Mouse (Mus musculus): ENCODE data around the gene Atad5. TPM values are rescaled to one million over a fixed set of nuclear protein-coding genes. Genes with fewer than 3 reads are reported as not detected.

The Atad5 gene
- polyA plus RNA-seq, 1 experiment, result 0.58 TPM

DNA sequence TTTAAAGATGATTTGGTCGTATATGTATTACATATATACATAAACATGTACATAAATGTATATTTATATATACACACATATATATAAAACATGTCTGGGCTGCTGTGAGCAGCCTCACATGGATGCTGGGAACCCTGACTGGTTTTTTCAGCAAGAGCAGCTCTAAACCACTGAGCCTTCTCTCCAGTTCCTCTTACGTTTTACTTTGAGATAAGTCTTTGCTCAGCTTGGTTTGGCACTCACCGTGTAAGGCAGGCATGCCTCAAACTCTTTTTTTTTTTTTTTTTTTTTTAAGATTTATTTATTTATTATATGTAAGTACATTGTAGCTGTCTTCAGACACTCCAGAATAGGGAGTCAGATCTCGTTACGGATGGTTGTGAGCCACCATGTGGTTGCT, 61.4 kb downstream of the Atad5 start:
- Histone ChIP-seq H3K36me3 (ENCODE audit: control insufficient read depth, insufficient read depth) (no peaks in the 10 kb centered on the region), H3K79me2 (ENCODE audit: control insufficient read depth, insufficient read depth) (no peaks in the 10 kb centered on the region), H3K4me2 (ENCODE audit: low read depth) (no peak overlapping the region), H3K4me3 (no peak overlapping the region), H3K27me3 (ENCODE audit: control insufficient read depth, insufficient read depth, insufficient read length) (no peaks in the 10 kb centered on the region), H3ac (ENCODE audit: control insufficient read depth, insufficient read length) (no peak overlapping the region)
- TF ChIP-seq TCF12 (IDR thresholded peaks at IDR 0.05; ENCODE audit: insufficient read depth, poor library complexity, severe bottlenecking), result no peak
- TF ChIP-seq POLR2AphosphoS2 (IDR thresholded peaks at IDR 0.05; ENCODE audit: insufficient read length, low read depth), result no peak
- TF ChIP-seq REST (IDR thresholded peaks at IDR 0.05; ENCODE audit: insufficient read depth, insufficient read length), result no peak
- no peak for TF ChIP-seq POLR2A (IDR thresholded peaks at IDR 0.05; ENCODE audit: insufficient read length, low read depth)
- TF ChIP-seq USF1 (IDR thresholded peaks at IDR 0.05; ENCODE audit: low read depth), result no peak
- TF ChIP-seq MYOD1 (IDR thresholded peaks at IDR 0.05; ENCODE audit: control insufficient read depth in 1 of 3, insufficient read length in 2 of 3, low read depth in 2 of 3), result no peak
- TF ChIP-seq TCF3 (IDR thresholded peaks at IDR 0.05; ENCODE audit: insufficient read length, low read depth), result no peak
- TF ChIP-seq CEBPB (IDR thresholded peaks at IDR 0.05; ENCODE audit: insufficient read depth, poor library complexity, severe bottlenecking), result no peak
- no peak for TF ChIP-seq MYOG (IDR thresholded peaks at IDR 0.05; ENCODE audit: control insufficient read depth in 1 of 3, insufficient read depth in 1 of 3, insufficient read length in 2 of 3, low read depth in 2 of 3)
- TF ChIP-seq E2F4 (IDR thresholded peaks at IDR 0.05; ENCODE audit: insufficient read depth), result no peak
- TF ChIP-seq MAX (IDR thresholded peaks at IDR 0.05; ENCODE audit: low read depth), result no peak
- no peak for TF ChIP-seq SRF (IDR thresholded peaks at IDR 0.05; ENCODE audit: control insufficient read depth, insufficient read length, low read depth)

DNA sequence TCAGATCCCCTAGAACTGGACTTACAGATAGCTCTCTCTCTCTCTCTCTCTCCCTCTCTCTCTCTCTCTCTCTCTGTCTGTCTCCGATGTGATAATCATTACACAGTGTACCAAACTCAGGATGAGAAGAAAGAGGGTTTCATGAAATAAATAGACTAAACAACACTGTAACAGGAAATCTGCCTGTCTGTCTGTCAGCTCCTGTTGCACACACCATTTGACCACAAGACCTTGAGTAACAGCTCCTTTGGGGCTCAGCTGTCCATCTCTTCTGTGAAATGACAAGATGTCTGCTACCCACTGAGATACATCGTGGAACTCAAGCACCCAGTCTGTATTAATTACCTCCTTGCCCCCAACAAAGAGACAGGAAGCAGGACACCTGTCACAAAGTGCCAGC, 62.3 kb downstream of the Atad5 start:
- Histone ChIP-seq H3ac (ENCODE audit: control insufficient read depth, insufficient read length) (no peak overlapping the region), H3K4me3 (no peak overlapping the region), H3K27me3 (ENCODE audit: control insufficient read depth, insufficient read depth, insufficient read length) (no peaks in the 10 kb centered on the region), H3K79me2 (ENCODE audit: control insufficient read depth, insufficient read depth) (no peaks in the 10 kb centered on the region), H3K4me2 (ENCODE audit: low read depth) (no peak overlapping the region), H3K36me3 (ENCODE audit: control insufficient read depth, insufficient read depth) (no peaks in the 10 kb centered on the region)
- no peak for TF ChIP-seq MYOD1 (IDR thresholded peaks at IDR 0.05; ENCODE audit: control insufficient read depth in 1 of 3, insufficient read length in 2 of 3, low read depth in 2 of 3)
- TF ChIP-seq TCF12 (IDR thresholded peaks at IDR 0.05; ENCODE audit: insufficient read depth, poor library complexity, severe bottlenecking), result no peak
- TF ChIP-seq E2F4 (IDR thresholded peaks at IDR 0.05; ENCODE audit: insufficient read depth), result no peak
- no peak for TF ChIP-seq USF1 (IDR thresholded peaks at IDR 0.05; ENCODE audit: low read depth)
- TF ChIP-seq REST (IDR thresholded peaks at IDR 0.05; ENCODE audit: insufficient read depth, insufficient read length), result no peak
- no peak for TF ChIP-seq TCF3 (IDR thresholded peaks at IDR 0.05; ENCODE audit: insufficient read length, low read depth)
- TF ChIP-seq POLR2AphosphoS2 (IDR thresholded peaks at IDR 0.05; ENCODE audit: insufficient read length, low read depth), result no peak
- no peak for TF ChIP-seq SRF (IDR thresholded peaks at IDR 0.05; ENCODE audit: control insufficient read depth, insufficient read length, low read depth)
- TF ChIP-seq MYOG (IDR thresholded peaks at IDR 0.05; ENCODE audit: control insufficient read depth in 1 of 3, insufficient read depth in 1 of 3, insufficient read length in 2 of 3, low read depth in 2 of 3), result no peak

DNA sequence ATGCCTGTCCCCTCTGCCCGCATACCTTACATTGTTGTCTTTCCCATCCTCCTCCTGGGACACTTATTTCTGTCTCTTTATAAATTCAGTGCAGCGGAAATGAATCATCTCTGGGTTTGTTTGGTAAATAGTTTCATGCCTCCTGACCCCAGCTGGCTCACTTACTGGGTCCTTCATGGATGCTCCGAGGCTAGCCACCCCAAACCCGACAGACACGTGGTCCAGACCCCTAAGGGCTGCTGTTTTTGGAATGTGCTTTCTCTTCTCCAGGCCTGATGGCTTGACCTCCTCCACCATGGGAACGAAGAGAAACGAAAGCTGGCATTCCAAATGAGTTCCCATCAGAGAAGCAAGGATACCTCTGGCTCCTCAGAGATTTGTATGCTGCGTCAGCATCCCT, 63.2 kb downstream of the Atad5 start:
- no peak overlapping the region for H3ac ChIP-seq (ENCODE audit: control insufficient read depth, insufficient read length)
- no peak overlapping the region for H3K4me2 ChIP-seq (ENCODE audit: low read depth)
- no peak overlapping the region for H3K4me3 ChIP-seq
- TF ChIP-seq CEBPB (IDR thresholded peaks at IDR 0.05; ENCODE audit: insufficient read depth, poor library complexity, severe bottlenecking), result no peak
- TF ChIP-seq E2F4 (IDR thresholded peaks at IDR 0.05; ENCODE audit: insufficient read depth), result no peak
- TF ChIP-seq TCF12 (IDR thresholded peaks at IDR 0.05; ENCODE audit: insufficient read depth, poor library complexity, severe bottlenecking), result no peak
- TF ChIP-seq REST (IDR thresholded peaks at IDR 0.05; ENCODE audit: insufficient read depth, insufficient read length), result no peak
- TF ChIP-seq POLR2A (IDR thresholded peaks at IDR 0.05; ENCODE audit: insufficient read length, low read depth), result no peak
- TF ChIP-seq MYOD1 (IDR thresholded peaks at IDR 0.05; ENCODE audit: control insufficient read depth in 1 of 3, insufficient read length in 2 of 3, low read depth in 2 of 3), result no peak
- TF ChIP-seq MYOG (IDR thresholded peaks at IDR 0.05; ENCODE audit: control insufficient read depth in 1 of 3, insufficient read depth in 1 of 3, insufficient read length in 2 of 3, low read depth in 2 of 3), result no peak
- no peak for TF ChIP-seq TCF3 (IDR thresholded peaks at IDR 0.05; ENCODE audit: insufficient read length, low read depth)
- TF ChIP-seq MAX (IDR thresholded peaks at IDR 0.05; ENCODE audit: low read depth), result no peak
- no peak for TF ChIP-seq SRF (IDR thresholded peaks at IDR 0.05; ENCODE audit: control insufficient read depth, insufficient read length, low read depth)
- no peak for TF ChIP-seq USF1 (IDR thresholded peaks at IDR 0.05; ENCODE audit: low read depth)
- no peak for TF ChIP-seq POLR2AphosphoS2 (IDR thresholded peaks at IDR 0.05; ENCODE audit: insufficient read length, low read depth)
- no peaks in the 10 kb centered on the region for H3K27me3 ChIP-seq (ENCODE audit: control insufficient read depth, insufficient read depth, insufficient read length)
- no peaks in the 10 kb centered on the region for H3K79me2 ChIP-seq (ENCODE audit: control insufficient read depth, insufficient read depth)
- H3K36me3 ChIP-seq (ENCODE audit: control insufficient read depth, insufficient read depth), result no peaks in the 10 kb centered on the region

DNA sequence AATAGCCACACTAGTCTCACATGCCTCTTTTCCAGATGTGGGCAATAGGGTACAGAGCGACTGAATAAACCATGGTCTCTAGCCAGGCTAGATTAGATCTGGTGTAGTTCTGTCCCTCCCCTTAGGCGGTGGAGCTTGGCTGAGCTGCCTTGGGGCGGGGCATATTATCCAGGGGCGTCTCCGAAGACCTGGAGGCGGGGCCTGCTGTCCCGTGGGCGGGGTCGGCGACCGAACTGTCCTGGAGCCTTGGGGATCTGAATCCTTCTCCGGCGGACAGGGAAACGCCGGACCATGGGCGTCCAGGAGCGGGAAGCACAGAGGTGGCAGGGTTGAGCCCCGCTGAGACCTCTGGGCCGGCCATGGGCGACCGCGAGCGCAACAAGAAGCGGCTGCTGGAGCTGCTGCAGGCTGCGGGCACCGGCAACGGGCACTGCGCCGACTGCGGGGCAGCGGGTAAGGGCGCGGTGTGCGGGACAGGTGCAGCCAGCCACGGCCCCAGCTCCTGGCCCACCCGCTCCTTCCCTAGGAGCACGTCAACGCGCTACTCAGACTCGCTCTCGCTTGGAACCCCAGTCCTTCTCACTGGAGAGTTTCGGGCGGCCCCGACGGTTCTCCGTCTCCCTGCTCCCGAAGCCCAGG, 64.8 kb downstream of the Atad5 start, which contains the start of gene Adap2:
Adap2 (plus strand) TSS at position 249 of the 639 bp plus-strand sequence.
- Histone ChIP-seq H3K79me2 (ENCODE audit: control insufficient read depth, insufficient read depth) (no peaks in the 10 kb centered on the region), H3K4me3 (no peak within 1 kb of the TSS), H3K4me2 (ENCODE audit: low read depth) (no peak within 1 kb of the TSS), H3K27me3 (ENCODE audit: control insufficient read depth, insufficient read depth, insufficient read length) (no peaks in the 10 kb centered on the region), H3K36me3 (ENCODE audit: control insufficient read depth, insufficient read depth) (no peaks in the 10 kb centered on the region), H3ac (ENCODE audit: control insufficient read depth, insufficient read length) (no peak within 1 kb of the TSS)
- no peak for TF ChIP-seq POLR2AphosphoS2 (IDR thresholded peaks at IDR 0.05; ENCODE audit: insufficient read length, low read depth)
- TF ChIP-seq MYOG (IDR thresholded peaks at IDR 0.05; ENCODE audit: control insufficient read depth in 1 of 3, insufficient read depth in 1 of 3, insufficient read length in 2 of 3, low read depth in 2 of 3), result no peak
- no peak for TF ChIP-seq CEBPB (IDR thresholded peaks at IDR 0.05; ENCODE audit: insufficient read depth, poor library complexity, severe bottlenecking)
- peak in 1 of 3 experiments; percentile 58 for TF ChIP-seq MYOD1 (IDR thresholded peaks at IDR 0.05; ENCODE audit: control insufficient read depth in 1 of 3, insufficient read length in 2 of 3, low read depth in 2 of 3)
- no peak for TF ChIP-seq TCF3 (IDR thresholded peaks at IDR 0.05; ENCODE audit: insufficient read length, low read depth)
- TF ChIP-seq SRF (IDR thresholded peaks at IDR 0.05; ENCODE audit: control insufficient read depth, insufficient read length, low read depth), result no peak
- no peak for TF ChIP-seq E2F4 (IDR thresholded peaks at IDR 0.05; ENCODE audit: insufficient read depth)
- TF ChIP-seq POLR2A (IDR thresholded peaks at IDR 0.05; ENCODE audit: insufficient read length, low read depth), result no peak
- TF ChIP-seq TCF12 (IDR thresholded peaks at IDR 0.05; ENCODE audit: insufficient read depth, poor library complexity, severe bottlenecking), result no peak
